Comparison of ENCODE assay signal across 10 mouse cellular contexts in genomic region chr17:84147183-84148108, GRCm38 (mm10). TPM values are rescaled to one million over a fixed set of nuclear protein-coding genes. Genes with fewer than 3 reads are reported as not detected.
DNase-seq lines count a peak whose midpoint lies in the region; ATAC-seq and TF ChIP-seq lines count a peak whose summit lies in the region.
"Had no signal": no experiment of that assay in that cellular context is flagged by ENCODE, and none has a peak within 500 bp of the region (broad histone marks: within the 10 kb centered on the region; RNA-seq: fewer than 3 reads in every experiment).

No protein-coding gene starts in this region.

- H3K9ac ChIP-seq in hindbrain, embryonic 11.5 days (ENCODE audit: low read depth, low read length), result no peak overlapping the region
- no peak overlapping the region for H3K9ac ChIP-seq in hindbrain, embryonic 13.5 days
- H3K9ac ChIP-seq in liver, embryonic 11.5 days (ENCODE audit: low read depth, low read length), result peak overlapping the region; percentile 68
- H3K9ac ChIP-seq: hindbrain, embryonic 15.5 days had no signal

- peaks cover 8% of the 10 kb centered on the region for H3K4me1 ChIP-seq in hindbrain, embryonic 11.5 days (replicated peaks; ENCODE audit: control insufficient read depth, insufficient read depth, low read length)
- H3K4me1 ChIP-seq in hindbrain, embryonic 13.5 days (replicated peaks), result peaks cover 36% of the 10 kb centered on the region
- H3K4me1 ChIP-seq in G1E (ENCODE audit: insufficient read depth, low read depth, low read length), result peaks cover 96% of the 10 kb centered on the region
- peaks cover 94% of the 10 kb centered on the region for H3K4me1 ChIP-seq in liver, embryonic 11.5 days (replicated peaks; ENCODE audit: control insufficient read depth, insufficient read depth, low read length)

- H3K4me3 ChIP-seq in hindbrain, embryonic 11.5 days (ENCODE audit: low read depth, low read length), result no peak overlapping the region
- H3K4me3 ChIP-seq in hindbrain, embryonic 13.5 days, result no peak overlapping the region
- peak overlapping the region; percentile 63; the same call in 1 of the 2 replicates for H3K4me3 ChIP-seq in G1E (ENCODE audit: low read depth, low read length)
- peak overlapping the region; percentile 34 for H3K4me3 ChIP-seq in liver, embryonic 11.5 days (ENCODE audit: low read depth, low read length)
- H3K4me3 ChIP-seq: hindbrain, embryonic 15.5 days had no signal

- H3K27me3 ChIP-seq in hindbrain, embryonic 11.5 days (ENCODE audit: control insufficient read depth, insufficient read depth, low read length), result no peaks in the 10 kb centered on the region
- 0 out of 2 replicates have a peak, but pooled peaks cover 10% of the 10 kb centered on the region for H3K27me3 ChIP-seq in hindbrain, embryonic 13.5 days
- no peaks in the 10 kb centered on the region for H3K27me3 ChIP-seq in G1E (ENCODE audit: insufficient read depth, low read length)
- no peaks in the 10 kb centered on the region for H3K27me3 ChIP-seq in liver, embryonic 11.5 days (replicated peaks; ENCODE audit: control insufficient read depth, insufficient read depth, low read length)
- H3K27me3 ChIP-seq: hindbrain, embryonic 15.5 days had no signal

- DNase-seq in hindbrain, embryonic 11.5 days (ENCODE audit: low spot score), result no peak
- peak; percentile 94 for DNase-seq in G1E (ENCODE audit: low spot score)
- peak; percentile 81 for DNase-seq in c-Kit-positive CD71-positive TER-119-negative erythroid progenitor cells, embryonic 14.5 days (ENCODE audit: low read depth)
- no peak for DNase-seq in liver, embryonic 11.5 days (ENCODE audit: low spot score)
- no peak for DNase-seq in cerebellum, postnatal 14 days
- no peak for DNase-seq in retina, embryonic 14.5 days (ENCODE audit: low spot score)
- no peak for DNase-seq in adrenal gland, postnatal 14 days
- DNase-seq: retina, postnatal 1 day had no signal

- WGBS in hindbrain, embryonic 11.5 days, result 44% methylated on average over 11 of the region's 11 CpGs
- WGBS in hindbrain, embryonic 13.5 days, result 47% methylated on average over 11 of the region's 11 CpGs
- 24% methylated on average over 11 of the region's 11 CpGs for WGBS in liver, embryonic 11.5 days

- no peak for TF ChIP-seq CTCF in G1E (IDR thresholded peaks at IDR 0.05; ENCODE audit: low read depth, low read length)

- H3K4me2 ChIP-seq in hindbrain, embryonic 11.5 days (replicated peaks; ENCODE audit: low read depth, low read length), result no peak overlapping the region
- H3K4me2 ChIP-seq in hindbrain, embryonic 13.5 days, result no peak overlapping the region
- peak overlapping the region; percentile 74 for H3K4me2 ChIP-seq in liver, embryonic 11.5 days
- H3K4me2 ChIP-seq: hindbrain, embryonic 15.5 days had no signal

- 0 out of 2 replicates have a peak overlapping the region, but pooled peaks have one; percentile 30 for H3K27ac ChIP-seq in hindbrain, embryonic 11.5 days (ENCODE audit: low read depth, low read length)
- no peak overlapping the region for H3K27ac ChIP-seq in hindbrain, embryonic 13.5 days
- H3K27ac ChIP-seq in liver, embryonic 11.5 days (ENCODE audit: low read depth, low read length), result peak overlapping the region; percentile 99
- H3K27ac ChIP-seq: hindbrain, embryonic 15.5 days had no signal

- no peaks in the 10 kb centered on the region for H3K9me3 ChIP-seq in hindbrain, embryonic 11.5 days (ENCODE audit: control insufficient read depth, low read length)
- no peaks in the 10 kb centered on the region for H3K9me3 ChIP-seq in hindbrain, embryonic 13.5 days
- no peaks in the 10 kb centered on the region for H3K9me3 ChIP-seq in G1E (replicated peaks)
- H3K9me3 ChIP-seq in liver, embryonic 11.5 days (ENCODE audit: control insufficient read depth, low read length), result no peaks in the 10 kb centered on the region
- H3K9me3 ChIP-seq: hindbrain, embryonic 15.5 days had no signal

- ATAC-seq in hindbrain, embryonic 11.5 days (ENCODE audit: low FRiP score), result no peak
- no peak for ATAC-seq in hindbrain, embryonic 13.5 days (ENCODE audit: low FRiP score)
- ATAC-seq in G1E (ENCODE audit: extremely low read depth, insufficient number of reproducible peaks, low FRiP score, poor library complexity, severe bottlenecking), result peak; percentile 81
- ATAC-seq in liver, embryonic 11.5 days (replicated peaks; ENCODE audit: low FRiP score), result peak; percentile 90

- no peaks in the 10 kb centered on the region for H3K36me3 ChIP-seq in hindbrain, embryonic 11.5 days (ENCODE audit: control insufficient read depth, insufficient read depth, low read length)
- H3K36me3 ChIP-seq in hindbrain, embryonic 13.5 days, result no peaks in the 10 kb centered on the region
- no peaks in the 10 kb centered on the region for H3K36me3 ChIP-seq in G1E (replicated peaks)
- no peaks in the 10 kb centered on the region for H3K36me3 ChIP-seq in liver, embryonic 11.5 days (ENCODE audit: control insufficient read depth, insufficient read depth, low read length)
- H3K36me3 ChIP-seq: hindbrain, embryonic 15.5 days had no signal

RNA-seq across cellular contexts. Expression of gene Zfp36l2, which starts 40.3 kb away (rescaled TPM):
- polyA plus RNA-seq in hindbrain, embryonic 11.5 days (2014; fragmentation: Nextera tagmentation; extraction: Ambion mirVana), result 15.8 and 16.0 TPM in 2 replicates
- 5.1 and 5.2 TPM in 2 replicates for polyA plus RNA-seq in hindbrain, embryonic 13.5 days (2015; fragmentation: Nextera tagmentation; extraction: Ambion mirVana)
- total RNA-seq in G1E (2014; fragmentation: Nextera tagmentation) (417 and 437 TPM in 2 replicates), G1E (2017) (112 TPM in 2 replicates)
- 884 and 1,243 TPM in 2 replicates for polyA plus RNA-seq in G1E (2012)
- polyA plus RNA-seq in liver, embryonic 11.5 days (2014; fragmentation: Nextera tagmentation; extraction: Ambion mirVana), result 24.7 and 26.7 TPM in 2 replicates
- 73.8 and 85.4 TPM in 2 replicates for total RNA-seq in adrenal gland, postnatal 14 days (2021)

Comparison
In these comparisons a context has a peak if more than half of its experiments do, and no peak if none do; other contexts are left out.
1. ATAC-seq: peak in G1E (single experiment) and liver, embryonic 11.5 days (single experiment); none in hindbrain, embryonic 11.5 days (single experiment) and hindbrain, embryonic 13.5 days (single experiment).
2. DNase-seq: peak in G1E (single experiment) and c-Kit-positive CD71-positive TER-119-negative erythroid progenitor cells, embryonic 14.5 days (single experiment); none in hindbrain, embryonic 11.5 days (single experiment), liver, embryonic 11.5 days (single experiment), cerebellum, postnatal 14 days (0 of 2), retina, embryonic 14.5 days (single experiment) and adrenal gland, postnatal 14 days (single experiment).
3. H3K4me3 ChIP-seq: peak in G1E (single experiment) and liver, embryonic 11.5 days (single experiment); none in hindbrain, embryonic 11.5 days (single experiment) and hindbrain, embryonic 13.5 days (single experiment).
4. RNA of gene Zfp36l2, which starts 40.3 kb away (polyA plus RNA-seq): 884 to 1,243 TPM in G1E; 24.7 to 26.7 TPM in liver, embryonic 11.5 days, 15.8 to 16.0 TPM in hindbrain, embryonic 11.5 days and 5.1 to 5.2 TPM in hindbrain, embryonic 13.5 days; every median in the first group is over 10 times any median in the second.